Mouse (Mus musculus) MEL (cell line): ENCODE measurements around the gene Gtf2h3.

Experiments
- E2F4 ChIP-seq: IDR thresholded peaks from 2 replicates; pipeline ENCODE4 v1.6.1; 2011; ENCODE audit warnings: low read depth, low read length, improper control_type of control experiment, borderline replicate concordance
- GATA1 ChIP-seq: IDR thresholded peaks from 2 replicates; pipeline ENCODE4 v1.6.1; 2011; ENCODE audit warnings: low read depth, low read length, improper control_type of control experiment
- MYB ChIP-seq: IDR thresholded peaks from 2 replicates; pipeline ENCODE4 v1.6.1; 2011; ENCODE audit warnings: mild to moderate bottlenecking, low read depth, low read length, improper control_type of control experiment
- RAD21 ChIP-seq: IDR thresholded peaks from 2 replicates; pipeline ENCODE4 v1.6.1; 2011; ENCODE audit warnings: mild to moderate bottlenecking, low read depth, low read length, improper control_type of control experiment

- no peak for TF ChIP-seq RAD21
- TF ChIP-seq E2F4 = no peak
- no peak for TF ChIP-seq MYB
- no peak for TF ChIP-seq GATA1
These were observed 39.8 kb downstream of the Gtf2h3 start for GRCm38 (mm10) chr5:124618711-124619110.
